Mouse (Mus musculus) midbrain, embryonic 11.5 days (tissue): ENCODE results near the gene Mpeg1. TPM values are rescaled to one million over a fixed set of nuclear protein-coding genes. Genes with fewer than 3 reads are reported as not detected.

Experiments
- ATAC-seq: fragments of 200-750 bp; cut with Nextera tagmentation; 2 replicates; pipeline ENCODE4 v1.8.0; 2017; ENCODE audit warnings: moderate TSS enrichment, moderate library complexity; ENCODE audit not compliant: low FRiP score
- DNase-seq: peaks from one replicate; pipeline ENCODE4 v3.0.0; 2015; ENCODE audit warnings: low spot score; ENCODE audit errors: missing footprints
- H3K27ac ChIP-seq: fragments of 300-500 bp; sonication (generic); 2 replicates; pipeline ENCODE4 v1.5.1; 2014; ENCODE audit warnings: low read depth, low read length
- H3K27me3 ChIP-seq: fragments of 300-500 bp; sonication (generic); 2 replicates; pipeline ENCODE4 v1.6.1; 2014; ENCODE audit warnings: mild to moderate bottlenecking, low read length, moderate library complexity, mixed read lengths; ENCODE audit not compliant: control insufficient read depth, insufficient read depth
- H3K36me3 ChIP-seq: fragments of 300-500 bp; sonication (generic); 2 replicates; pipeline ENCODE4 v1.6.1; 2014; ENCODE audit warnings: mild to moderate bottlenecking, low read length, moderate library complexity, mixed read lengths; ENCODE audit not compliant: control insufficient read depth, insufficient read depth
- H3K4me1 ChIP-seq: fragments of 300-500 bp; sonication (generic); 2 replicates; pipeline ENCODE4 v1.6.1; 2014; ENCODE audit warnings: low read length; ENCODE audit not compliant: control insufficient read depth, insufficient read depth
- H3K4me2 ChIP-seq: fragments of 300-500 bp; sonication (generic); 2 replicates; pipeline ENCODE4 v1.6.1; 2014; ENCODE audit warnings: mild to moderate bottlenecking, moderate library complexity
- H3K4me3 ChIP-seq: fragments of 300-500 bp; sonication (generic); 2 replicates; pipeline ENCODE4 v1.5.1; 2014; ENCODE audit warnings: low read depth, low read length
- H3K9ac ChIP-seq: fragments of 300-500 bp; sonication (generic); 2 replicates; pipeline ENCODE4 v1.6.1; 2014; ENCODE audit warnings: low read length
- H3K9me3 ChIP-seq: fragments of 300-500 bp; sonication (generic); 2 replicates; pipeline ENCODE4 v1.6.1; 2016; ENCODE audit warnings: low read length; ENCODE audit not compliant: control insufficient read depth
- WGBS: fragments of 180-500 bp; shearing (Covaris S2); extraction: QIAGEN DNeasy Blood & Tissue Kit; methylation state at CpG from one replicate; pipeline ENCODE4 v1.1.7; 2014; 5-methylcytosine and 5-hydroxymethylcytosine counted together
- polyA plus RNA-seq: library from polyadenylated mRNA; unstranded; fragments of >200 nt; fragmentation: Nextera tagmentation; extraction: Ambion mirVana; gene quantifications from 2 replicates; pipeline ENCODE4 v1.2.1, GENCODE M21; 2014

The Mpeg1 gene
- polyA plus RNA-seq, 1 experiment from 2014 or later, result 1.1 TPM

DNA sequence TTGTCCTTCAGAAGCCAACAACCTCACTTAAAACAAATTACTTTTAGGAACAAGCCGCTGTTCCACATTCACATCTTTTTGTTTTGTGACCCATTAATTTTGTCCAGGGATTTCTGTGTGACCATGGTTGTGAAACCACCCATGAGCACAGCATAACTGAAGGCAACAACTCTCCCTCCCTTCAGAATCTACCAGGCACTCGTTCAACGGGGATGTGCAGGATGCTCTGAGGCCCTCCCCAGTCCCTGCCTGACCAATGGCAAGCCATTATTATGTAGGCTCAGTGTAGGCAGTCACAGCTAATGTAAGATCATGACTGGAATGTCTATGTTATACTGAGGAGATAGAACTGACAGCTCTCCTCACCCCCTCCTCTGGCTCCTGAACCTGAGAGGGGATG, 25.1 kb downstream of the Mpeg1 start:
- 74% methylated on average over 3 of the region's 3 CpGs for WGBS
- Histone ChIP-seq H3K4me3 (no peak overlapping the region), H3K9ac (no peak overlapping the region), H3K4me2 (no peak overlapping the region), H3K27me3 (no peaks in the 10 kb centered on the region), H3K27ac (no peak overlapping the region), H3K9me3 (no peaks in the 10 kb centered on the region), H3K36me3 (peaks cover 28% of the 10 kb centered on the region), H3K4me1 (peaks cover 35% of the 10 kb centered on the region)
- ATAC-seq (no peak), DNase-seq (no peak)

DNA sequence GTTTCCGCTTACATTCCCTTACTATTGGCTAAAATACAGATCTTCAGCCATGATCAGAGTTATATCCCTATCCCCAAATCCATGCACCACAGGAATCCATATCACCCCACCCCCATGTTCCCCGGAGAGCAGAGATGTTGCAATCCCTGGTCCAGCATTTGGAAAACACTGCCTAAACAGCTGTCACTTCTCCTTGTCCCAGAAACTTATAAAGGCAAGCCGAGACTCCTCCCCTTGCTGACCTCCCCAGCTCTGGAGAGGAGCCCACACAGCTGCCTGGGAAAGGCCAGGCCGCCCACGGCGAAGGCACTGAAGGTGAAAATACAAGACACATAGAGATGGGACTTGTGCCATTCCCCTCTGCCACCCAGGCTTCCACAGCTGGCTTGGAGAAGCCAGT, 26.3 kb downstream of the Mpeg1 start:
- DNase-seq (no peak), ATAC-seq (no peak)
- H3K27ac ChIP-seq, result no peak overlapping the region
- no peaks in the 10 kb centered on the region for H3K9me3 ChIP-seq
- WGBS, result 86% methylated on average over 6 of the region's 6 CpGs
- no peak overlapping the region for H3K4me2 ChIP-seq
- H3K9ac ChIP-seq, result no peak overlapping the region
- H3K27me3 ChIP-seq, result no peaks in the 10 kb centered on the region
- H3K36me3 ChIP-seq, result peaks cover 30% of the 10 kb centered on the region
- H3K4me3 ChIP-seq, result no peak overlapping the region
- H3K4me1 ChIP-seq, result peaks cover 47% of the 10 kb centered on the region

DNA sequence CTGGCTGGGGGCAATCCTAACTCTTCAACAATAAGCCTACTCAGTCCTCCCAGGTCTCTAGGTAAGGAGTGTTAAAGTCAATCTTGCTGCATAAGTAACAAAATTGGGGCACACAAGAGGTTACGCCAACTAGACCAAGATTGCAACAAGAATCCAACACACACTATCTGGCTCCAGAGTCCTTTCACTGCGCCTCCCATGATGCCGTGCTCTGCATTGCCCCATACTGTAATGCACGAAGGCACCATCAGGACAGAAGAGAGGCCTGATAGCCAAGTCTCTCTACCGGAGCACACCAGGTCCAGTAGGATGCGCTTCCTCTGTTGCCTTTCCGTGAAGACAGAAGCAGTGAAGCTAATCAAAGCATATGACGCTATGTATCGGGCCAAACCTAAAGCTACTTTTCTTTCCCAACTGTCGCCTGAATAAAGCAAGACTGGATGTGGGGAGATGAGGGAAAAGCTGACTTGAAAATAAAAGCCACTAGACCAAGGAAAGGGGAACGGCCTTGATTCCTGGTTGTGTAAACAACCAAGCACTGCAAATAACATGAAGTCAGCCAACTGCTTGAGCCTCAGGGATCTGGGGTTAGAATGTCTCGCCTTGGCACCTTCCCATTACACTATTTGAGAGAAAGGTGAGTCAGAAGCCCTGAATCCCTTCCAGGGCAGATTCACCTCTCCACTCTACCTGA, 27.1 kb downstream of the Mpeg1 start:
- H3K4me2 ChIP-seq, result peak overlapping the region; percentile 43
- H3K27me3 ChIP-seq, result no peaks in the 10 kb centered on the region
- WGBS, result 83% methylated on average over 12 of the region's 12 CpGs
- peaks cover 55% of the 10 kb centered on the region for H3K4me1 ChIP-seq
- H3K9ac ChIP-seq, result peak overlapping the region; percentile 57
- DNase-seq, result no peak
- ATAC-seq, result no peak
- H3K27ac ChIP-seq, result peak overlapping the region; percentile 94
- H3K9me3 ChIP-seq, result no peaks in the 10 kb centered on the region
- no peak overlapping the region for H3K4me3 ChIP-seq
- peaks cover 32% of the 10 kb centered on the region for H3K36me3 ChIP-seq

DNA sequence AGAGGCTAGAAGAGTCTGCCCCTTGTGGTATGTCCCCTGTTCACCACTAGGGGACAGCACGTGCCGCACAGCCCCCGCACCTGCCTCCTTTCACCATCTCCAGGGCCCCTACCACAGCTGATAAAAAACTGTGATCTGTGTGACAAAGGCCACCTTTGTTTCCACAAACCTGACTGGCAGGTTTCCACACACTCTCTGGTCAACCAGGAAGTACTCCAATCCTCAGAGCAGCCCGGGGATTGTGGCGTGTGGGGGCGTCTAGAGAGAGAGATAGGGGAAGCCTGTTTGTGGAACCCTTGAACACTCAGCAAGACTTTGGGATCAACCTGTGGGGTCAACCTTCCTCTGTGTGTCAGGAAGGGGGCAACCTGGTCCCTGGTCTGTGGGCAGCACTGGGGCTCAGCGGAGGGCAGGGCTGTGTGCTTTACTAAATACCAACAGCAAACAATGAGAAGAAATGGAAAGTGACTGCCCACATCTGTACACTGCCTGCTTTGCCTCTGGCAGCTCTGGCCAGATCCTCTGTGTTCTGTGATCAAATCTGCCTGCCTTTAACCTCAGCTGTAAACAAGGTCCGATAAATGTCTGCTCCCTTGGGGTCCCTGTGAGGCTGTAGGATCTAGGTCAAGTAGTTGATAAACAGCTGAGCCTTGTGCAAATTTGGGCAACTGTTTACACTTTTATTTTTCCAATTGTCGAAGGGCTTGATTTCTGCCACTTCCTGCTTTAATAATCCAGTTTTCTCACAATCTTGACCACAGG, 27.8 kb downstream of the Mpeg1 start:
- H3K4me2 ChIP-seq, result peak overlapping the region; percentile 43

DNA sequence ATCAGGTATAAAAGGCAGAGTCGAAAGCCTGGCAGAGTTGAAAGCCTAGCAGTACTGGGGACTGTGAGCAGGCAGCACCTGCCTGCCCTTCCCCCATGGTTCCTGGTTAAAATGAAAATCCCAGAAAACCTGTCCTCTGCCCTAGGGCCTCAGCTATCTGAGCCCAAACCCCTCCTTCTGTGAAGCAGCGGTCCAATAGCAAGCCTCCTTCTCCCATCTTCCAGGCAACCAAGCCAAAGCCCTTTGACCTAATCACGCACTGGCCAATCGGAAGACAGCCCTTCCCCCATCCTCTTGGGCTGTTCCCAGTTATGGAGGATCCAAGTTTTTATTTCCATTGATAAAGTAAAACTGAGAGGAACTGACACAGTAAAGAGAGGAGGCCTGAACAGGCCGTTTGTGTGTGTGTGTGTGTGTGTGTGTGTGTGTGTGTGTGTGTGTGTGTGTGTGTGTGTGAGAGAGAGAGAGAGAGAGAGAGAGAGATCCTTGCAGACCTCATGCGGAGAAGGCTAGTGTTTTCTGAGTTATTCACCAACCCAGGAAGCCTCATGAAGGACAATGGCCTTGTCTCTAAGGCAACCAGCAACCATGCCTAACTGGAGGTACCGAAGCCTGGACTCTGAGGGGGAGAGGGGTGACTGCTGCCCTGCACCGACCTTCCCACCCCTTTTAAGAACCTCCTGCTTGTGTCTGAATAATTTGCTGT, 28.5 kb downstream of the Mpeg1 start:
- ATAC-seq, result peak; percentile 90
- peak overlapping the region; percentile 57 for H3K9ac ChIP-seq
- 0 out of 2 replicates have a peak overlapping the region, but pooled peaks have one; percentile 9 for H3K4me3 ChIP-seq
- no peaks in the 10 kb centered on the region for H3K9me3 ChIP-seq
- no peaks in the 10 kb centered on the region for H3K27me3 ChIP-seq
- peak overlapping the region; percentile 43 for H3K4me2 ChIP-seq
- DNase-seq, result peak; percentile 97
- peak overlapping the region; percentile 94 for H3K27ac ChIP-seq
- H3K36me3 ChIP-seq, result peaks cover 22% of the 10 kb centered on the region
- H3K4me1 ChIP-seq, result peaks cover 67% of the 10 kb centered on the region
- 6% methylated on average over 8 of the region's 8 CpGs for WGBS

More for the DNA sequence above, 27.8 kb downstream of the Mpeg1 start:
- ATAC-seq, result peak; percentile 20
- H3K9ac ChIP-seq, result peak overlapping the region; percentile 57
- H3K36me3 ChIP-seq, result peaks cover 26% of the 10 kb centered on the region
- H3K4me1 ChIP-seq, result peaks cover 60% of the 10 kb centered on the region
- peak overlapping the region; percentile 9; the same call in 1 of the 2 replicates for H3K4me3 ChIP-seq
- peak; percentile 92 for DNase-seq
- no peaks in the 10 kb centered on the region for H3K27me3 ChIP-seq
- WGBS, result 9% methylated on average over 9 of the region's 9 CpGs
- H3K27ac ChIP-seq, result peak overlapping the region; percentile 94
- no peaks in the 10 kb centered on the region for H3K9me3 ChIP-seq

DNA sequence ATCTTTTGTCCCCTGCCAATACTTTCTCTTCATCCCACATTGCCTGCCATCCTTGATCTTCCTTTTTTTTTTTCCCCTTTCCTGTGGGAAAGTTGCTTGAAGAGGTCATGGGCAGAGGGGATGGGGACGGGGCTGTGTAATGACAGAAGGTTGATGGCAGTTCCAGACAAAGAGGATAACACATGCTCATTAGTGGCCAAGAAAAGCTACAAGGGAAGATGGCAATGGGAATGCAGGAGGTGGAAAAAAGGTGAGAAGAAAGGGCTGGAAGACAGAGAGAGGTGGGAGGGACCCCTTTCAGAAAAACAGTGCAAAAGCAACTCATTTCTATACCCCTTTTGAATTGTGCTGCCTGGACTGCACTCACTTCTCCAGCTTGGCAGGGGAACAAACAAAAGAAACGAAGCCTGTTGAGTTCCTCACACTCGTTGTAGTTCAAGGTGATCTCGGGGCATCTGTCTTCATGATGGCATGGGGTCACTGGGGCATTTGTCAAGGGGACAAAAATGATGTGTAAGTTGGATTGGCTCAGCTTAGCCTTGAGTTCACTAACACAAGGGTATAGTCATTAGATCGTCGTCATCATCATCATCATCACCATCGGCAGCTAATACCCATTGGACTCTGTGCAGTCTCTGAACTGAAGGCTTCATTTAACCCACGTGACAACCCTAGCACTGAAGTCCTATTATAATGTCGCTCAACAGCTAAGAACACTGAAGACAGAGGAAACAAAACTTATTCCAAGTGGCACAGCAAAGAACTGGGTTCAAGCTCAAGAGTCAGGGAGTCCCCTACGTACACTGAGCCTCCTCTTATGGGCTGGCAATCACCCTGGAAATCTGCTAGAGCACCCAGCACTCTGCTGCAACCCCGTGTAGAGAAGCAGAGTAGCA, 29.3 kb downstream of the Mpeg1 start:
- peak overlapping the region; percentile 34; the same call in 1 of the 2 replicates for H3K9ac ChIP-seq
- H3K27ac ChIP-seq, result peak overlapping the region; percentile 94
- H3K4me1 ChIP-seq, result peaks cover 75% of the 10 kb centered on the region
- no peaks in the 10 kb centered on the region for H3K9me3 ChIP-seq
- H3K27me3 ChIP-seq, result no peaks in the 10 kb centered on the region
- H3K4me3 ChIP-seq, result no peak overlapping the region
- peak overlapping the region; percentile 43 for H3K4me2 ChIP-seq
- H3K36me3 ChIP-seq, result peaks cover 19% of the 10 kb centered on the region
- ATAC-seq (peak; percentile 63), DNase-seq (peak; percentile 91)
- 31% methylated on average over 11 of the region's 11 CpGs for WGBS

DNA sequence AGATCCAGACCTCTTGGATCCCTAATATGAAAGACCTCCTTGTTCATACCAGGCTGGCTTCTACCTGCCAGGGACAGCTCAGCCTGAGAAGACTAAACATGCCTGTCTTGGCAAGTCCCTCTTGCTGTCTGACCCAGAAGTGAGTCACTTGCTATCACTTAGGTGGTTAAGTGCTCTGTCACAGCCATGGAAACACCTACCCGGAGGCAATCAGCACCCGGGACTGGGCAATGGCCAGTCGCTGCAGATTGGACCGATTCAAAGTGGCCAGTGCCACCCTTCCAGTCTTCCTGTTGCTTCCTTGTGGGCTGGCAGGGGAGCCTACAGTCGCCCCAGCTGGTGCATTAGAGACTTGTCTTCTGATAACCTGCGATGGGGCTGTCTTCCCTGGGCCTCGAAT, 31.1 kb downstream of the Mpeg1 start:
- ATAC-seq, result no peak
- peaks cover 86% of the 10 kb centered on the region for H3K4me1 ChIP-seq
- no peaks in the 10 kb centered on the region for H3K27me3 ChIP-seq
- 93% methylated on average over 7 of the region's 7 CpGs for whole genome bisulfite sequencing
- H3K4me2 ChIP-seq, result no peak overlapping the region
- peaks cover 16% of the 10 kb centered on the region for H3K36me3 ChIP-seq
- DNase-seq, result no peak
- peak overlapping the region; percentile 54 for H3K27ac ChIP-seq
- H3K4me3 ChIP-seq, result no peak overlapping the region
- no peaks in the 10 kb centered on the region for H3K9me3 ChIP-seq
- H3K9ac ChIP-seq, result no peak overlapping the region; the same call in 1 of the 2 replicates

DNA sequence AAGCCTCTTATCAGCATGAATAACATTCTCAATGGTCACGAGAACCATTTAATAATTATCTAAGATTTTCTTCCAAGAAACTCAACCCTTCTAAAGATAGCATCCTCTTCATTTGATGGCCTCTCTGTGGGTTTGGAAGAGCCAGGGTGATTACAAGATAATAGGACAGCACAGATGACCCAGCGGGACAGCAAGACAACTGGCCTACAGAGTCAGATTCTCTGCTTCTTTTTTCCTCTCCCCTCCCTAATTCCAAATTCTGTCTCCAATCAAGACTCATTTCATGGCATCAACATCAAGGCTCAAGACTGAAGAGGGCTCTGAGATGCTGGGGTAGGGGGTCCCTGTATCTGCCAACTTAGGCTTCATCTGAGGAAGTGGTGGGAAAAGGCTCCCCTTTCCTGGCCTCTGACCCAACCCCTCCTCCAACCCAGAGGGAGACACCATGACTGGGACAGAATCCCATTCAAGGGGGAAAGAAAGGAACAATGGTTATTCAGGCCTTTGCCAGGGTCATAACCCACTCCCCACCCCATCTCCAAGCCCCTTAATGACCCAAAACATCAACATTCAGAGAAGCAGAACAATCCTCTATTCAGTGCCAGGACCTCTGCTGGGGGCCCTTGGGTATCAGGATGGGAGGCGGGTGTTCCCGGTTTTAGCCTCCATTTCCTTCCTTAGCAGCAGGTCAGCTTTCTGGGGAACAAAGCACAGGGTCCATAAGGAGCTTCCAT, 33.0 kb downstream of the Mpeg1 start:
- H3K9ac ChIP-seq, result no peak overlapping the region
- H3K27ac ChIP-seq, result peak overlapping the region; percentile 70
- peak overlapping the region; percentile 33 for H3K4me2 ChIP-seq
- H3K4me3 ChIP-seq, result no peak overlapping the region
- H3K27me3 ChIP-seq, result no peaks in the 10 kb centered on the region
- 11% methylated on average over 4 of the region's 4 CpGs for WGBS
- H3K4me1 ChIP-seq, result peaks cover 85% of the 10 kb centered on the region
- peak; percentile 93 for DNase-seq
- no peaks in the 10 kb centered on the region for H3K9me3 ChIP-seq
- H3K36me3 ChIP-seq, result peaks cover 19% of the 10 kb centered on the region
- peak; percentile 38 for ATAC-seq
